Mouse (Mus musculus) lung, adult 2 months (tissue): ENCODE measurements around the gene Lmbr1. TPM values are rescaled to one million over a fixed set of nuclear protein-coding genes. Genes with fewer than 3 reads are reported as not detected.
"Not testable (repeated sequence)": the region's sequence is repeated elsewhere in the genome, so short reads cannot be mapped to it uniquely, and the experiment has no call there.

Experiments used
- DNase-seq: peaks from one replicate; pipeline ENCODE4 v3.0.0; 2022
- H3K4me1 ChIP-seq: fragments of 200-500 bp; 2 replicates; pipeline ENCODE4 v1.6.1; 2011; ENCODE audit warnings: low read length; ENCODE audit not compliant: control insufficient read depth, insufficient read depth
- H3K4me3 ChIP-seq: fragments of 200-500 bp; replicated peaks from 2 replicates; pipeline ENCODE3; 2011; ENCODE audit warnings: low read depth, mild to moderate bottlenecking, control low read depth, low read length; ENCODE audit errors: extremely low read depth
- CTCF ChIP-seq: fragments of 200-500 bp; IDR thresholded peaks from 2 replicates; pipeline ENCODE4 v1.5.1; 2011; ENCODE audit warnings: mild to moderate bottlenecking, low read length, control low read depth; ENCODE audit not compliant: insufficient read depth
- POLR2A ChIP-seq: fragments of 200-500 bp; IDR thresholded peaks from 2 replicates; pipeline ENCODE4 v1.6.1; 2011; ENCODE audit warnings: low read depth, mild to moderate bottlenecking, control low read depth, low read length, borderline replicate concordance; ENCODE audit errors: extremely low read depth
- WGBS: fragments of 180-500 bp; shearing (Covaris S2); methylation state at CpG from one replicate; pipeline ENCODE4 v1.1.7; 2018; 5-methylcytosine and 5-hydroxymethylcytosine counted together
- polyA plus RNA-seq: library from polyadenylated mRNA; depleted of rRNA; stranded (reverse); fragments of >200 nt; gene quantifications from 2 replicates; pipeline ENCODE4 v1.2.3, GENCODE M21; 2012; rRNA removed

Gene Lmbr1
- polyA plus RNA-seq = 4.1 and 4.5 TPM in 2 replicates

DNA sequence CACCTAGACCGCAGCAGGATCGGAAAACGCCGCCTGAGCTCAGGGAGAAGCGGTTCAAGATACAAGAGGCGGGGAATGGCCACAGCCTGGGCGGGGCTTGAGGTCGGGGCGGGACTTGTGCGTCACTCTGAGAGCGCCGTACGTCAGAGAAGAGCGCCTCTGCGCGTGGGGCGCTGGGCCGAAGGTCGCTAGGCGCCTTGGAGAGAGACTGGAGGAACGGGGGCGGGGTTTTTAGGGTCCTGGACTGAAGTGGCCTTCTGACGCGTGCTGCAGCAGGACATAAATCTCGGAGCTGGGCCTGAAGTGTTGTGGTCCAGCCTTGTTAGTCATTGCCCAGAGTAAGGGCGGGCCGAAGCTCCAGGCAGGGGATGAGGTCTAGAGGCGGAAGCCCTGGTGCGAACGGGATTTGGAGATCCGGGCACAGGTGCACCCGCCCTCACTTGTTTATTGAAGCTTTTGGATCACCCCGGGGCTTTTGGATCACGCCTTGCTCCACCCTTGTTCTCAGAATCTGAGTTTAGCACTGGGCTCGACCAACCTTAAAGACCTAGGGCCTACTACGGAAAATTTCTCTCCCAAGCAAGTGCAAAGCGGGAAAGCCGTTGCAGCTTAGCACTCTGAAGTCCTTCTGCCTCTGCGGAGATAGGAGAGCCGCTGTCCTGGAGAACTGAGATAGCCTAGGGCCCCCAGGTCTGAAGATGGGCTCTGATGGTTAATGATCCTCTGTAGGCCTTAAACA lies at the start of gene Lmbr1:
Lmbr1 (minus strand) TSS at position 93 of the 739 bp plus-strand sequence.
- 2% methylated on average over 40 of the region's 40 CpGs for WGBS

DNA sequence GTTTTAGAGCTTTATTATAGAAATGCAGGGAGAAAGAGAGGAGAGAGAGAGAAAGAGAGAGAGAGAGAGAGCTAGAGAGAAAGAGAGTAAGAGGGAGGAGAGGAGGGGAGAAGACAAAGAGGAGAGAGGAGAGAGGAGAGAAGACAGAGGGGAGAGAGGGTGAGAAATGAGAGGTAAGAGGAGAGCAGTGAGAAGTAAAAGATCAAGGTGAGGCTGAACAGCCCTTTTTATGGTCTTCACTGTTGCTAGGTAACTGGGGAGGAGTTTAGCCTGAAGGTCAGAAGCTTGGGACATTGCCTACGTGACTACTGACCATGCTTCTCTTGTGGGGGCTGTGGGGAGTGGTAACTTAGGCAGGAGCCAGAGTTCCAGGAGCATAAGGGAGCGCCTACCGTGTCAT lies 45.1 kb upstream of the Lmbr1 start:
- not testable (repeated sequence) for H3K4me1 ChIP-seq, H3K4me3 ChIP-seq, DNase-seq
- WGBS = 55% methylated on average over 3 of the region's 3 CpGs

More for the DNA sequence above, at the start of gene Lmbr1:
- TF ChIP-seq CTCF (no peak), POLR2A (peak; percentile 57; the same call in 1 of the 2 replicates)
- Histone ChIP-seq H3K4me1 (no peaks in the 10 kb centered on the region; the same call in 1 of the 2 replicates), H3K4me3 (peak within 1 kb of the TSS; percentile 90)
- peak; percentile 96 for DNase-seq

DNA sequence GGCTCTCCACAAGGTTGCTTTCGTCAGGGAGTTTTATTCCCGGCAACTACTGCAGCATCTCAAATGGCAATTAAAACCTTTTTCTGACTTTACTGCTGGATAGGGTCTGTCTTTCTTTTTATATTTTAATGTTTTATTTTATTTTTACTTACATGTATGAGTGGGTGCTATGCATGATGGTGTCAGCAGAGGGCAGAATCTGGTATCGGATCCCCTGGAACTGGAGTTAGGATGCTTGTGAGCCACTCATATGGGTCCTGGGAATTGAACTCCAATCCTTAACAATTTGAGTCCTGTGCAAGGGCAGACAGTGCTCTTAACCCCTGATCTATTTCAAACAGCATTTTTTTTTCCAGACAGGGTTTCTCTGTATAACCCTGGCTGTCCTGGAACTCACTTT lies 34.9 kb upstream of the Lmbr1 start:
- no peak for DNase-seq
- TF ChIP-seq POLR2A (no peak), CTCF (no peak)
- H3K4me1 ChIP-seq = no peaks in the 10 kb centered on the region
- H3K4me3 ChIP-seq = no peak overlapping the region
- 75% methylated on average over 3 of the region's 3 CpGs for WGBS

DNA sequence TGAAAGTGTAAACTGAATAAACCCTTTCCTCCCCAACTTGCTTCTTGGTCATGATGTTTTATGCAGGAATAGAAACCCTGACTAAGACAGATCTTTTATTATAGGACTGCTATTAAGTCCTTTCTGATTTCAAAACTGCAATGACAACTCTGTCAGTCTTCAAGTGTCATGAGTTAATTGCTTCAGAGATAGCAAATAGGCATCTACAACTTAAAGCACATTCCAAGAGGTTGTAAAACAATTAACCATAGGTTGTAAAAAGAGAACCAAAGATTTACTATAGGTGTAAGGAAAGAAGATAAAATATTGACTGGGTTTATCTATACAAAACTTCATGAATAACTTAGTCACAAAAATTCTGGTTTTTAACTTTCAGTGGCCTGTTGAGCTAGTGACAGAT lies 32.7 kb upstream of the Lmbr1 start:
- Histone ChIP-seq H3K4me1 (no peaks in the 10 kb centered on the region), H3K4me3 (no peak overlapping the region)
- TF ChIP-seq POLR2A = no peak
- no peak for TF ChIP-seq CTCF
- no peak for DNase-seq

DNA sequence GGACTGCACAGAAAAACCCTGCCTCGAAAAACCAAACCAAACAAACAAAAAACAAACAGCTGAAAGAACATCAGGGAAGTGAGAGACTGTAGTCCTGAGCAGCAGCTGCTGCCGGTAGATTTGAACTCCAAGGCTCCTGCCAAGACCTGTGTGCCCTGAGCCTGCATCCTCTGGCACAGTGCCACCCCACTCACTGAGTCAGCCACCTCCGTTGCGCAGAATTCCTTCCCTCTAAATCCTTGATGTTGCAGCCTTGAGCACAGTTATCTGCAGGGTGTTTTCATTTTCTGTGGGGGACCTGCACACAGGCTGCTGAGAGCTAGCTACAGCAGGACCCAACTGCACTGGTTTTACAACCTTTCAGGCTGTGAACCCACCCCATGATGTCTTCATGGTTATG lies 20.2 kb upstream of the Lmbr1 start:
- no peaks in the 10 kb centered on the region for H3K4me1 ChIP-seq
- 33% methylated on average over 4 of the region's 4 CpGs for WGBS
- H3K4me3 ChIP-seq = no peak overlapping the region
- no peak for DNase-seq
- TF ChIP-seq CTCF = no peak
- TF ChIP-seq POLR2A = no peak

DNA sequence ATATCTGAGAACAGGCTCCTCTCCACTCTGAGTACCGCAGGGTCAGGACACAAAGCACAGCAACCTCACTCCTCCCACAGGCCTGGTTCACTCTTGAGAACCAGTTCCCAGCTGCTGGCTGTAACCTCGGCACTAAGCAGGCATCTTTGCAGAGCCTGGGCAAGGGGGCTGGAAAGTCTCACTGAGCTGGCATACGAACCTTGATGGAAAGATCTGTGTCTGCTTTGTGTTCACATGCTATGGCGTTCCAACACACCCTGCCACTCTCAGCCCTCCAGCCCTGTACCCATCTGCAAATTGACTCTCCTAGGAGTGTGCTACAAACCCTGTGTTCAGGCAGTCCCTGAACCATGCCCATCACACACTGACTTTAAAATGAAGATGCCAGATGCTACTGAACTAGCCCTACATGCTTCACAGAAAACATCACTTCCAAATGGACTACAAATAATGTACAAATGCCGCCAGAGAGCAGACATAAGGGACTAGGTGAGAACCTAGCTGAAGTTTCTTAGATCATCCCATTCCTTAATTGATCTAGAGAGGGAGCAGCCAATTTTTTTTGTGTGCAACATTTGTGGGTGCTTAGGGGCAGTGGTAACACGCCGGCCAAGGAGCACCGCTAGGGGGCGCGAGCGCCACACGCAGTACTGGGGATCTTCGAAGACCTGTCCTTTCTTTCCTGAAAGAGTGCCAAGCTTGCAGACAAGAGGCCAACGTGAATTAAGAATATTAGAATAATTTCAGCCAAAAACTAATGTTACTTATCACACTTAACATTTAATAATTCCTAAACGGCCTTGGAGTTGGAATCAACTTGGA lies 11.0 kb upstream of the Lmbr1 start:
- peak; percentile 82 for TF ChIP-seq CTCF
- no peak for TF ChIP-seq POLR2A
- H3K4me1 ChIP-seq = peaks cover 3% of the 10 kb centered on the region
- no peak overlapping the region for H3K4me3 ChIP-seq
- 16% methylated on average over 15 of the region's 15 CpGs for WGBS
- peak; percentile 75 for DNase-seq

DNA sequence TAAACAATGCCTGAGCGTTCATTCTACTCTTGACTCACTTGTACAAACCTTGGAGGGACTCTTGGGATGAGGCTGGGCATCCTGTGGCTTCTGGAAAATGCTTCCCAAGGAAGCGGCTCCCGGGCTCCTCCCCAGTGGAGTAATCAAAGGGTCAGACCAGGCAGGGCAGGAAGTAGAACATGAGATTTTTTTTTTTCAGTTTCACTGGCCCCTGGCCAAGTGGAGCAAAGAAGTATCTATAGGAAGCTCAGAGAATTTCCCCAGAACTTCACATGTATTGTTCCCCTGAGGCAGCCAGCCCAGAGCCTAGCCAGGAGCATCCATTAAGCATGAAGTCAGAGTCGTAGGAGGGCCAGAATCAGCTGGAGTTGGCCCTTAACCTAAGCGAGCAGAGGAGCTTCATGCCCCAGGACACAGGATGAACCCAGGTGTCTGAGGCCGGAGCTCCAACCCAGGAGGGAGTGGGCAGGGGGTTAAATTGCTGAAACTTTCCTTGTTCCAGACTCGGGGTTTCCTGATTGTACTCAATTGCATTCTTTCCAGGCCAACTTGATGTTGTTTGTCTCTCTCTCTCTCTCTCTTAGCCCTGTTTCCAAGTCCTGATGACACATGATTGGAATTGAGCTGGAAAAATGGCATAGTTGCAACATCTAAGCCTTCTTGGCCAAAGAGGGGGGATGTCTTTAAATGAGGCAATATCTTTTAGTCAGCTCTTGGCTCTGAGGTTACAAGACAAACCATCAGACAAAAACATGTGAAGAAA lies 10.2 kb upstream of the Lmbr1 start:
- DNase-seq = peak; percentile 25

DNA sequence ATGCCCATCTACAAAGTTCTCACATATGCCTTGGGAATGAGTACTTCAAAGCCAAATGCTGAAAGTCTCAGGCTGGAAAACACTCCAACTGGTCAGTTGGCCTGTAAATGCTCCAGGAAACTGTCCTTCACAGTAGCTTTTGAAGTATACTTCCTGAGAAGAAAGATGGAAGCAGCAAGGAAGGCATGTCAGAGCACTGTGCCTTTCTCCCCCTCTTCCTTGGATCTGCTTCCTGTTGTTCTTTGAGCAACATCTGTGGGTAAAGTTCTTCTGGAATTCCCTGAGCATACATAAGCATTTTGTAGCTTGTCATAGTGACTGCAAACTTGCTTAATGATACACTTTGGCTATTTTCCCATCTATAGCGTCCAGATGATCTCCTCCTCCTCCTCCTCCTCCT lies 9.4 kb upstream of the Lmbr1 start:
- TF ChIP-seq CTCF (no peak), POLR2A (no peak)
- H3K4me3 ChIP-seq = no peak overlapping the region
- H3K4me1 ChIP-seq = peaks cover 3% of the 10 kb centered on the region
- 8% methylated on average over 1 of the region's 1 CpGs for WGBS
- DNase-seq = no peak

More for the DNA sequence above, 10.2 kb upstream of the Lmbr1 start:
- TF ChIP-seq POLR2A (no peak), CTCF (no peak)
- WGBS = 10% methylated on average over 7 of the region's 7 CpGs
- H3K4me3 ChIP-seq = no peak overlapping the region
- peaks cover 3% of the 10 kb centered on the region for H3K4me1 ChIP-seq

DNA sequence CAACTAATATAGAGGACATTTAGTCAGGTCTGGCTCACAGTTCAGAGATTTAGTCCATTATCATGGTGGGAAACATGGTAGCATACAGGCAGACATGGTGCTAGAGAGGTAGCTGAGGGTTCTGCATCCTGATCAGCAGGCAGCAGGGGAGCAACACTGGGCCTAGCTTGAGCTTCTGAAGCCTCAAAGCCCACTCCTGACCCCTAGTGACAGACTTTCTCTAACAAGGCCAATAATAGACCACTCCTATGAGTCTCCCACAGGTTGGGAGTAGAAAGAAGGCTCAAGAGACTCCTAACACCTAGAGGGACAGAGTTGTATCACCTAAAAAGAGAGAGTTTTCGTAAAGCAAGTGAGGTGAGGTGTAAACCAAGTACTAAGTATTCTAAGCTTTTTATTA lies 4.6 kb upstream of the Lmbr1 start:
- no peaks in the 10 kb centered on the region; the same call in 1 of the 2 replicates for H3K4me1 ChIP-seq
- WGBS = 80% methylated on average over 1 of the region's 1 CpGs
- no peak overlapping the region for H3K4me3 ChIP-seq
- DNase-seq = no peak
- TF ChIP-seq POLR2A (no peak), CTCF (no peak)
